Mouse (Mus musculus): ENCODE results near the gene Vamp1. TPM values are rescaled to one million over a fixed set of nuclear protein-coding genes. Genes with fewer than 3 reads are reported as not detected.

Gene Vamp1
- polyA plus RNA-seq, 1 experiment, result 0.69 TPM

DNA sequence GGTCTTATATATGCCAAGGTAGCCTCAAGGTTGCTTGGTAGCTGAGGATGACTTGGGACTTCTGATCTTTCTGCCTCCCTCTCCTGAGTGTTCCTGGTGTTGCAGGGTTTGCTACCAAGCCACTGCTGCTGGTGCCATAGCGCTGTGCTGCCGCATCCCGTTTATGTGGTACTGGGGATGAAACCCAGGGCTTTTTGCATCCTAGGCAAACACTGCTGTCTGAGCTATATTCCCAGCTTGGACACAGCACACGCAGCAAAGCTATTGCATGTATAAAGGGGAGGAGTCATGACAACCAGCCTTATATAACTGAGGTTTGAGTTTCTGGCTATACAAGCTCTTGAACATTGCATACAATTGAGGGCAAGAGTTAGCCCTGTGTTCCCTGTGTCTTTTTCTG lies 22.1 kb downstream of the Vamp1 start:
- Histone ChIP-seq H3K36me3 (ENCODE audit: control insufficient read depth, insufficient read depth) (no peaks in the 10 kb centered on the region), H3K79me3 (ENCODE audit: low read depth) (no peaks in the 10 kb centered on the region), H3K79me2 (ENCODE audit: control insufficient read depth, insufficient read depth) (no peaks in the 10 kb centered on the region), H3K27me3 (ENCODE audit: control insufficient read depth, insufficient read depth, insufficient read length) (no peaks in the 10 kb centered on the region), H3K4me3 (ENCODE audit: insufficient read depth, poor library complexity, severe bottlenecking) (no peak overlapping the region), H3ac (ENCODE audit: control insufficient read depth, insufficient read length, low read depth) (no peak overlapping the region)
- TF ChIP-seq CEBPB (IDR thresholded peaks at IDR 0.05; ENCODE audit: low read depth) (no peak), FOSL1 (IDR thresholded peaks at IDR 0.05; ENCODE audit: insufficient read depth, low read length, poor library complexity, severe bottlenecking) (no peak), MYOG (IDR thresholded peaks at IDR 0.05; ENCODE audit: control insufficient read depth, extremely low read depth, insufficient read length) (no peak), MAX (IDR thresholded peaks at IDR 0.05) (no peak), CTCF (IDR thresholded peaks at IDR 0.05; ENCODE audit: control insufficient read depth, insufficient read depth, insufficient read length) (no peak), USF1 (IDR thresholded peaks at IDR 0.05; ENCODE audit: low read depth) (no peak), MYOD1 (IDR thresholded peaks at IDR 0.05; ENCODE audit: control insufficient read depth, insufficient read length, low read depth) (no peak)

DNA sequence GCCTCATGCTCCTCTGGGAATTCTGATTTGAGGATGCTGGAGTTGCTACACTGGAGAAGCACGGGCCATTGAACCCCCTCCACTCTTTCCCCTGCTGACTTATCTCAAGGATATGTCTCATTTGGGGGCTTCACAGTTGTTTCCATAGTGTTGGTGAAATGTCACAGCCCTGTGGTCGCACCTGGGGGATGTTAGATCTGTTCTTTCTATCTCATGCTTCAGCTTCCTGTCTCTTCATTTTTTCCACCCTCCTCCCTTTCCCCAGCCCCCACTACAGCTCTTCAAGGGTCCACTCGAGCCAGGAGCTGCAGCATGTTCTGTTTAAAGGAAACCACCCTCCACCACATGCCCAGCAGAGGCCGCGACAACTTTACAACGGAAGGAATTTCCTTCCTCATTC lies 23.0 kb downstream of the Vamp1 start:
- Histone ChIP-seq H3K79me2 (ENCODE audit: control insufficient read depth, insufficient read depth) (no peaks in the 10 kb centered on the region), H3K79me3 (ENCODE audit: low read depth) (no peaks in the 10 kb centered on the region), H3ac (ENCODE audit: control insufficient read depth, insufficient read length, low read depth) (no peak overlapping the region), H3K36me3 (ENCODE audit: control insufficient read depth, insufficient read depth) (no peaks in the 10 kb centered on the region), H3K27me3 (ENCODE audit: control insufficient read depth, insufficient read depth, insufficient read length) (no peaks in the 10 kb centered on the region), H3K4me3 (ENCODE audit: insufficient read depth, poor library complexity, severe bottlenecking) (no peak overlapping the region)
- TF ChIP-seq CTCF (IDR thresholded peaks at IDR 0.05; ENCODE audit: control insufficient read depth, insufficient read depth, insufficient read length), result no peak
- TF ChIP-seq MYOG (IDR thresholded peaks at IDR 0.05; ENCODE audit: control insufficient read depth, extremely low read depth, insufficient read length), result no peak
- no peak for TF ChIP-seq FOSL1 (IDR thresholded peaks at IDR 0.05; ENCODE audit: insufficient read depth, low read length, poor library complexity, severe bottlenecking)
- TF ChIP-seq USF1 (IDR thresholded peaks at IDR 0.05; ENCODE audit: low read depth), result no peak
- TF ChIP-seq CEBPB (IDR thresholded peaks at IDR 0.05; ENCODE audit: low read depth), result no peak
- TF ChIP-seq MYOD1 (IDR thresholded peaks at IDR 0.05; ENCODE audit: control insufficient read depth, insufficient read length, low read depth), result no peak
- no peak for TF ChIP-seq MAX (IDR thresholded peaks at IDR 0.05)

DNA sequence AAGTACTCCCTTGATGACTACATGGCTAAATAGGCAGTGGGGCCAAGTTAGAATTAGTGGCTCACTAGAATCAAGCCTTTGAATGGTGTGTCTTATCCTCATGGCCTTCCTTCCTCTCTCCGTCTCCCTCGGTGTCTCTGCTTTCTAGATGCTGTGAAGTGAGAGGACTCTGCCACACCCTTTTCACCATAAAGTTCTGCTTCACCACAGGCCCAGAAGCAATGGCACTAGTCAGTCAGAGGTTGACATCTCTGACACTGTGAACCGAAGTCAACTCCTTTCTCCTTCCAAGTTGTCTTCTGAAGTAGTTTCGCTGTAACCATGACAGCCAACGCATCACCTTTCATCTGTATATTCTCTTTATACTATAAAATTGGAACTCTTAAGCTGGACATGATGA lies 24.2 kb downstream of the Vamp1 start:
- Histone ChIP-seq H3ac (ENCODE audit: control insufficient read depth, insufficient read length, low read depth) (no peak overlapping the region), H3K36me3 (ENCODE audit: control insufficient read depth, insufficient read depth) (no peaks in the 10 kb centered on the region), H3K4me3 (ENCODE audit: insufficient read depth, poor library complexity, severe bottlenecking) (no peak overlapping the region), H3K79me3 (ENCODE audit: low read depth) (no peaks in the 10 kb centered on the region), H3K27me3 (ENCODE audit: control insufficient read depth, insufficient read depth, insufficient read length) (no peaks in the 10 kb centered on the region), H3K79me2 (ENCODE audit: control insufficient read depth, insufficient read depth) (no peaks in the 10 kb centered on the region)
- TF ChIP-seq USF1 (IDR thresholded peaks at IDR 0.05; ENCODE audit: low read depth) (no peak), FOSL1 (IDR thresholded peaks at IDR 0.05; ENCODE audit: insufficient read depth, low read length, poor library complexity, severe bottlenecking) (no peak), CEBPB (IDR thresholded peaks at IDR 0.05; ENCODE audit: low read depth) (no peak), MYOD1 (IDR thresholded peaks at IDR 0.05; ENCODE audit: control insufficient read depth, insufficient read length, low read depth) (no peak), MAX (IDR thresholded peaks at IDR 0.05) (no peak), CTCF (IDR thresholded peaks at IDR 0.05; ENCODE audit: control insufficient read depth, insufficient read depth, insufficient read length) (no peak), MYOG (IDR thresholded peaks at IDR 0.05; ENCODE audit: control insufficient read depth, extremely low read depth, insufficient read length) (no peak)

DNA sequence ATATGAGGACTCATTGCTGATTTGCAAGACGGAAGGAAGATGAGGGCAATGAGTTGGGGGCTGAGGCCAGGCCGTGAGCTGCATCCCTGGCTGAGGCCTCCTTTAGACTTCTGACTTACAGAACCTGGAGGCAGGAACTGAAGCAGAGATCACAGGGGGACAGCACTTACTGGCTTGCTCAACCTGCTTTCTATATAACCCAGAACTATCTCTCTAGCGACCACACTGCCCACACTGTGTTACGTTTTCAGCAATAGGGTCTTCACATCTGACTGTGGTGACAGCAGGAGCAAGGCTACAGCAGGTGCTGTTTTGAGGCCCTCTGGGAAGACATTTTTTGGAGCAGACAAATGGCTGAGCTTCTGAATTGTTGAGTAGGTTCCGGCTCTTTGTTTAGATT lies 25.3 kb downstream of the Vamp1 start:
- no peaks in the 10 kb centered on the region for H3K36me3 ChIP-seq (ENCODE audit: control insufficient read depth, insufficient read depth)
- no peaks in the 10 kb centered on the region for H3K79me2 ChIP-seq (ENCODE audit: control insufficient read depth, insufficient read depth)

DNA sequence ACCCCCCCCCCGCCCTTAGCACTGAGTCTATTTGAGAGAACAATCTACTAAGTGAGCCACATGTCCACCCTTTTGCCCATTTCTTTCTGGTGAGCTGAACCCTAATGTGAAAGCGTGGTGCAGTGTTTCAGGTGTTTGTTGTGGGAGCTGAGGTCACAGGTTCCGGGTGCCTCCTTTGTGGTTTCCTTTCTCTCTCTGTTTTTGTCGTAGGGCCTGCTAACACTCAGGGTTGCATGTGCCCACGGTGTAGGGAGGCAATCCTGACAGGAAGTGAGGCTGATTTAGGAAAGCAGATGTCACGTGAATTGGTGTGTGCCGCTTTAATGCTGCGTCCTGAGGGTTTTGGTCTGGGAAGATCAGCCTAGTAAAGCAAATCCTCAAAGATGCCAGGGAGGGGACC lies 26.2 kb downstream of the Vamp1 start:
- TF ChIP-seq MYOD1 (IDR thresholded peaks at IDR 0.05; ENCODE audit: control insufficient read depth, insufficient read length, low read depth) (no peak), MYOG (IDR thresholded peaks at IDR 0.05; ENCODE audit: control insufficient read depth, extremely low read depth, insufficient read length) (no peak), USF1 (IDR thresholded peaks at IDR 0.05; ENCODE audit: low read depth) (no peak), CTCF (IDR thresholded peaks at IDR 0.05; ENCODE audit: control insufficient read depth, insufficient read depth, insufficient read length) (no peak), MAX (IDR thresholded peaks at IDR 0.05) (no peak), CEBPB (IDR thresholded peaks at IDR 0.05; ENCODE audit: low read depth) (no peak), FOSL1 (IDR thresholded peaks at IDR 0.05; ENCODE audit: insufficient read depth, low read length, poor library complexity, severe bottlenecking) (no peak)
- Histone ChIP-seq H3ac (ENCODE audit: control insufficient read depth, insufficient read length, low read depth) (no peak overlapping the region), H3K4me3 (ENCODE audit: insufficient read depth, poor library complexity, severe bottlenecking) (no peak overlapping the region), H3K36me3 (ENCODE audit: control insufficient read depth, insufficient read depth) (no peaks in the 10 kb centered on the region), H3K27me3 (ENCODE audit: control insufficient read depth, insufficient read depth, insufficient read length) (no peaks in the 10 kb centered on the region), H3K79me3 (ENCODE audit: low read depth) (no peaks in the 10 kb centered on the region), H3K79me2 (ENCODE audit: control insufficient read depth, insufficient read depth) (no peaks in the 10 kb centered on the region)

More for the DNA sequence above, 25.3 kb downstream of the Vamp1 start:
- TF ChIP-seq MYOG (IDR thresholded peaks at IDR 0.05; ENCODE audit: control insufficient read depth, extremely low read depth, insufficient read length) (no peak), MYOD1 (IDR thresholded peaks at IDR 0.05; ENCODE audit: control insufficient read depth, insufficient read length, low read depth) (no peak), USF1 (IDR thresholded peaks at IDR 0.05; ENCODE audit: low read depth) (no peak), FOSL1 (IDR thresholded peaks at IDR 0.05; ENCODE audit: insufficient read depth, low read length, poor library complexity, severe bottlenecking) (no peak)
- Histone ChIP-seq H3K79me3 (ENCODE audit: low read depth) (no peaks in the 10 kb centered on the region), H3ac (ENCODE audit: control insufficient read depth, insufficient read length, low read depth) (no peak overlapping the region), H3K27me3 (ENCODE audit: control insufficient read depth, insufficient read depth, insufficient read length) (no peaks in the 10 kb centered on the region), H3K4me3 (ENCODE audit: insufficient read depth, poor library complexity, severe bottlenecking) (no peak overlapping the region)

DNA sequence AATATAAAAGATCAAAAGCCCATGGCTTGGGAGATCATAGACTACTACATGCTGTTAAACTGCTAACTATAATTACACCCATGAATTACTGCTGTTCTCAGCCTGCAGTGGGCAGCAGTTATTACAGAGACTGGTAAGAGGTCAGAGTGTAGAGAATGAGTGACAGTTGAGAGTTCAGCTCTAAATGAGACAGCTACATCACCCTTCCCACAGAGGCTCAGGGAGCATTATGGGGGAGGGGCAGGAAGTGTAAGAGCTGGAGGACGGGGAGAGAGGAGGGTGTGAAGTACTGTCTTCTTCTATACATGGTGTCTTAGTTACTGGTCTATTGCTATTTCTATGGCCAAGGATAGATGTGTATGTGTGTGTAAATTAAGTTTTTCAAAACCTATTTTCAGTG lies 29.2 kb downstream of the Vamp1 start:
- Histone ChIP-seq H3K36me3 (ENCODE audit: control insufficient read depth, insufficient read depth) (no peaks in the 10 kb centered on the region), H3K4me3 (ENCODE audit: insufficient read depth, poor library complexity, severe bottlenecking) (no peak overlapping the region), H3K79me2 (ENCODE audit: control insufficient read depth, insufficient read depth) (no peaks in the 10 kb centered on the region), H3K79me3 (ENCODE audit: low read depth) (no peaks in the 10 kb centered on the region), H3K27me3 (ENCODE audit: control insufficient read depth, insufficient read depth, insufficient read length) (no peaks in the 10 kb centered on the region), H3ac (ENCODE audit: control insufficient read depth, insufficient read length, low read depth) (no peak overlapping the region)
- TF ChIP-seq MYOG (IDR thresholded peaks at IDR 0.05; ENCODE audit: control insufficient read depth, extremely low read depth, insufficient read length), result no peak
- TF ChIP-seq USF1 (IDR thresholded peaks at IDR 0.05; ENCODE audit: low read depth), result no peak
- TF ChIP-seq CEBPB (IDR thresholded peaks at IDR 0.05; ENCODE audit: low read depth), result no peak
- TF ChIP-seq FOSL1 (IDR thresholded peaks at IDR 0.05; ENCODE audit: insufficient read depth, low read length, poor library complexity, severe bottlenecking), result no peak
